Mouse (Mus musculus): ENCODE results near the gene Rerg. TPM values are rescaled to one million over a fixed set of nuclear protein-coding genes. Genes with fewer than 3 reads are reported as not detected.

Gene Rerg
- polyA plus RNA-seq, 1 experiment from 2014 or later = 5.1 TPM

DNA sequence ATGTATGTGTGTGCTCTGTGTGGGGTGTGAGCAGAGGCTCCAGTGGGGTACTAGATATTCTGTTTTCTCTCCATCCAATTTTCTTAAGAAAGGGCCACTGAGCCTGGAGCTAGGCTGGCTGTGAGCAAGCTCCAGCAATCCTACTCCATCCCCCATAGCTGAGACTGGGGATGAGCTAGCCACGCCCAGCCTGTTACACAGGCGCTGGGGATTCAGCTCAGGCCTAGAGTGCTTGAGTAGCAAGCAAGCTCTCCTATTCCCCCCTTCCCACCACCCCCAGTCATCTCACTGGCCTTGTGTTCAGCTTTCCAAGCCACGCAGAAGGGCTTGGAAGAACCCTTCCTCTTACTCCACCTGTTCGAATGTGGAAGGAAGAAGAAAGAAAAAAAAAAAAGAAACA lies 7.2 kb downstream of the Rerg start:
- Histone ChIP-seq H3K27ac (no peak overlapping the region), H3K9ac (replicated peaks) (no peak overlapping the region), H3K36me3 (no peaks in the 10 kb centered on the region), H3K4me2 (no peak overlapping the region), H3K9me3 (no peaks in the 10 kb centered on the region), H3K4me3 (replicated peaks) (no peak overlapping the region), H3K27me3 (peaks cover 7% of the 10 kb centered on the region; the same call in 1 of the 2 replicates), H3K4me1 (replicated peaks) (peaks cover 4% of the 10 kb centered on the region)
- ATAC-seq (ENCODE audit: insufficient number of reproducible peaks, insufficient read depth, low FRiP score, low TSS enrichment, low read depth) = no peak
- 77% methylated on average over 4 of the region's 4 CpGs for WGBS

DNA sequence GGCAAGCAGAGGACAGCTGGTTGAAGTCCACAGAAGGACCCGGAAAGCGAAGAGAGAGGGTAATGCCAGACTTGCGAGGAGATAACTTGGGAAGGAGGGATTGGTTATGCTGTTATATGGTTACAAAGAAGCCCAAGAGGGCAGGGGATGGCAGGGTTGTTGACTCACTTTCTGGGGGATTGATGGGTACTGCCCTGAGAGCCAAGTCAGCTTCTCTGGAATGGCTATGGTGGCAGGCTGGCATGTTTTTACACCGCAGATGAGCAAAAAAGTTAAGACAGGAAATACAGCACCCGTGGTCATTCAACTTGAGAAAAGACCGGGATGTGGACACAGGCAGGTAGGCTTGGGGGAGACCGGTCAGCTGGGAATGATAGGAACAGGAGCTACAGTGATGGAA lies 7.8 kb downstream of the Rerg start:
- Histone ChIP-seq H3K27ac (no peak overlapping the region), H3K4me2 (no peak overlapping the region), H3K27me3 (peaks cover 1% of the 10 kb centered on the region; the same call in 1 of the 2 replicates), H3K36me3 (no peaks in the 10 kb centered on the region), H3K4me3 (replicated peaks) (no peak overlapping the region), H3K4me1 (replicated peaks) (peaks cover 4% of the 10 kb centered on the region), H3K9me3 (no peaks in the 10 kb centered on the region), H3K9ac (replicated peaks) (no peak overlapping the region)
- WGBS = 92% methylated on average over 7 of the region's 7 CpGs
- ATAC-seq (ENCODE audit: insufficient number of reproducible peaks, insufficient read depth, low FRiP score, low TSS enrichment, low read depth) = no peak

DNA sequence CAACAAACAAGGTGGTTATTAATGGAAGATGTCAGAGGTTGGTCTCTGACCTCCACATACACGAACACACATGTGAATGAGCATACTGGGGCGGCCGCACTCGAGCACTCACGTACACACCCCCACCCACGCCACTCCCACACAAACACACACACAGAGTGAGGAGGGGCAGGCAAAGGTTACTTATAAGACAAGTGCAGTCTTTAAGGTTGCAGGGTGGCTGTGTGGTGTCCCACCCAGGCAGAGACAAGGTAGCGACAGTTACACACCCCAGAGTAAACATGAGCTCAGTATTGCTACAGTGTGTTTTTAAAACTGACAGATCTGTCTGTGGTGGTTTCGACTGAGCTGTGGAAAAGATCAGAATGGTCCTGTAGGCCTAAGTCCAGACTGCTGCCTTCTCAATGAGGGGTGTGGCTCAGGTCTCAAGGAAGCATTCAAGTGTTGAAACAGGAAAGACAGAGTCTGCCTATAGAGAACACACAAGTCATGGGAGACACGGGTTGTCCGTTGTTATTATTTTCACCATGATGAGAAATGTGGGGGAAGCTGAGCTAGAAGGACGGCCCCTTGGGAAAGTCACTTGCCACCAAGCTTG lies 8.7 kb downstream of the Rerg start:
- Histone ChIP-seq H3K27ac (no peak overlapping the region), H3K4me1 (replicated peaks) (no peaks in the 10 kb centered on the region; the same call in 1 of the 2 replicates), H3K27me3 (no peaks in the 10 kb centered on the region), H3K4me2 (no peak overlapping the region), H3K9me3 (no peaks in the 10 kb centered on the region), H3K4me3 (replicated peaks) (no peak overlapping the region), H3K9ac (replicated peaks) (no peak overlapping the region), H3K36me3 (no peaks in the 10 kb centered on the region)
- ATAC-seq (ENCODE audit: insufficient number of reproducible peaks, insufficient read depth, low FRiP score, low TSS enrichment, low read depth) = no peak
- WGBS = 88% methylated on average over 11 of the region's 11 CpGs

- Histone ChIP-seq H3K4me3 (replicated peaks) (no peak overlapping the region), H3K4me1 (replicated peaks) (peaks cover 6% of the 10 kb centered on the region), H3K27ac (no peak overlapping the region), H3K9me3 (no peaks in the 10 kb centered on the region), H3K9ac (replicated peaks) (no peak overlapping the region), H3K4me2 (no peak overlapping the region), H3K36me3 (no peaks in the 10 kb centered on the region), H3K27me3 (no peaks in the 10 kb centered on the region)
- WGBS = 90% methylated on average over 8 of the region's 8 CpGs
- no peak for ATAC-seq (ENCODE audit: insufficient number of reproducible peaks, insufficient read depth, low FRiP score, low TSS enrichment, low read depth)
Observed at GRCm38 (mm10) chr6:137159372-137159926, 10.8 kb downstream of the Rerg start.

DNA sequence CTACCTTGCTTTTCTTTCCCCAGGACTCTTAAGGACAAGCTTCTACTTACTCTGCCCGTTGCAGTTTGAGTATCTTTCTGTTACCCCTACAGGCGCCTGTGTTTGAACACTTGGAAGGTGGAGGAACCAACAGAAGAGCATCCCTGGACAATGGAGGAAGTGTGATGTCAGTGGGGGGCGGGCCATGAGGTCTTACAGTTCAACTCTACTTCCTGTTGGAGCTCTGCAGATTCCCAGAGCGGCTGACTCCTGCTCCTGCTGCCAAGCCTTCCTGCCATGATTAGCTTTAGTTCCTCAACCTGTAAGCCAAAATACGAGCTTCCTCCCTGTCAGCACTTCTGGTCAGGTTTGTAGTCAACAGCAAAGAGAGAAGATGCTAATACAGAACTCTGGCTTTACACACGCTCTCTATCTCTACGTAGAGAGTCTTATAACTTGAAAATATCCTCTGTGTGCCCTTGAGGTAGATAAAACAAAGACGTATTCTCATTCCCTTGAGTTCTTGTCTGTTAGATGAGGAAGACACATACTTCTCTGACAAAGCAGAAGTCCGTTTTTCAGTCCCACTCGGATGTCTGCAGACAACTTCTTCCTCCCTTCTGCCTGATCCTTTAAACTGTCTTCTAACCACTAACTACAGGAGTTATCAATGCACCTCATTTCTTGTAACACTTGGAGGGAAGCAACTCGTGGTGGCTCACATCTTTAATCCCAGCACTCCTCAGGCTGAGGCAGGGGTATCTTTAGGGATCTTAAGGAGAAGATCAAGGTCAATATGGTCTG lies 13.7 kb downstream of the Rerg start:
- no peaks in the 10 kb centered on the region for H3K36me3 ChIP-seq
- H3K4me1 ChIP-seq (replicated peaks) = peaks cover 6% of the 10 kb centered on the region
- H3K27me3 ChIP-seq = no peaks in the 10 kb centered on the region
- no peak overlapping the region for H3K4me2 ChIP-seq
- no peaks in the 10 kb centered on the region for H3K9me3 ChIP-seq
- WGBS = 75% methylated on average over 11 of the region's 11 CpGs
- H3K9ac ChIP-seq (replicated peaks) = no peak overlapping the region
- H3K4me3 ChIP-seq (replicated peaks) = no peak overlapping the region
- ATAC-seq (ENCODE audit: insufficient number of reproducible peaks, insufficient read depth, low FRiP score, low TSS enrichment, low read depth) = no peak
- no peak overlapping the region for H3K27ac ChIP-seq

DNA sequence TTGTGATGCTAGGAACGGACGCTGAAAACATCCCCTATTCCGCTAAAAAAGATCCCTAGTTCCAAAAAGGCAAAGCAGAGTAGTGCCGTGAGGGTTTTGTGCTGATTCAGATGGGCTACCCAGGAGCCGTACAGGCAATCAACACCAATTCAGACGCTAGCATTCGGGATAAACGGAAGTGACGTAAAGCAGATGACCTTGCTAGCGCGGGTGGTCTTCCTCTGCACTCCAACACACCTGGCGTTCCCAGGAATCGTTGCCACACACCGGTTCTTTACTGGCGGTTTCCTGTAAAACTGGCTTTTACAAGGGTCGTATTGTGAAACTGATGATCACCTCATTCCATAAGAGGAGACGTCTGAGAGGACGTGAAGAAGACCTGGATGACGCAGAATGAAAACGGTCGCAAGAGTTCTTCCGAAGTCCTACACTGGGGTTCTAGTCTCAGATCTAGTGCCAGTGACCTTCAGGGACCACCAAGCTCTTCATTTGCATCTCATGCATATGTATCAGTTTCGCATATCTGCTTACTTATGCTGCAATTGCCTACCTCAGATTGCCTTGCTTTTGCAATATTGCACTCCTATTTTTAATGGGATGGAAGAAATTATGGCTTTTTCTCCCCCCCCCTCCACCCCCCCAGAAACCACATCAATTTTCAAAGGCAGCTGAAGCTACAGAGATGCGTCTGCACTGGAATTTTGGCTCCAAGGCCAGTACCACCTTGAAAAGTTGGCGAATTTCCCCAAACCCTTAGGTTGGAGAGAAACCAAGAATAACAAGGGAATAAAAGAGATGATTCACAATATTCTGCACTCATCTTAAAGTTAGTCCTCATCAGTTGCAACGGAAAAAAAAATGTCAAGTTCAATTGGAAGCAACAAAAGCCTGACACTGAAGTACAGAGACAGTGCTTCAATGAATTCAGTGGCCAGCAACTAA lies 14.8 kb downstream of the Rerg start:
- Histone ChIP-seq H3K9ac (replicated peaks) (no peak overlapping the region), H3K36me3 (no peaks in the 10 kb centered on the region), H3K4me2 (peak overlapping the region; percentile 35), H3K4me3 (replicated peaks) (no peak overlapping the region), H3K9me3 (no peaks in the 10 kb centered on the region), H3K27ac (no peak overlapping the region), H3K4me1 (replicated peaks) (peaks cover 6% of the 10 kb centered on the region), H3K27me3 (no peaks in the 10 kb centered on the region)
- 54% methylated on average over 26 of the region's 26 CpGs for WGBS
- ATAC-seq (ENCODE audit: insufficient number of reproducible peaks, insufficient read depth, low FRiP score, low TSS enrichment, low read depth) = no peak

DNA sequence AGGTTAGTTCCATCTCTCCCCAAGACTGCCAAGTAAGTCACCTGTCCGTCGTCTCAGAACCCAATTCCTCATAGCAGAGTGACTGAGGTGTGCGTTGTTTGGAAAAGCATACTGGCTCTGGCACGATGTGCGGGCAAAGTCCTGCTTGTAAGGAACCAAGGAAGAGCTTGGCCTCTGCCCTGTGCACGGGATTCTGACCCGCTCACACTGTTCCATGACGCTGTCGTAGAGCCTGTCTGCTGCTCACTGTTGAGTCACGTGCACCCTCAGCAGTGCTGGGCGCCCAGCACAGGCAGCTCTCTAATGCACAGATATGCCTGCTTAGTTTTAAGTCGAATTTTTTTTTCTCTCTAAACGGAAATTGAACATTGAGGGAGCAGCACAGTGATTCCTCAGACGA lies 17.3 kb downstream of the Rerg start:
- no peak for ATAC-seq (ENCODE audit: insufficient number of reproducible peaks, insufficient read depth, low FRiP score, low TSS enrichment, low read depth)
- H3K9ac ChIP-seq (replicated peaks) = no peak overlapping the region
- no peak overlapping the region for H3K4me3 ChIP-seq (replicated peaks)
- no peaks in the 10 kb centered on the region for H3K36me3 ChIP-seq
- H3K9me3 ChIP-seq = no peaks in the 10 kb centered on the region
- H3K4me2 ChIP-seq = no peak overlapping the region
- 90% methylated on average over 14 of the region's 14 CpGs for WGBS
- no peaks in the 10 kb centered on the region for H3K27me3 ChIP-seq
- no peak overlapping the region for H3K27ac ChIP-seq
- peaks cover 6% of the 10 kb centered on the region for H3K4me1 ChIP-seq (replicated peaks)

GRCm38 (mm10) chr6:137151015-137151414 lies 19.3 kb downstream of the Rerg start:
- Histone ChIP-seq H3K36me3 (no peaks in the 10 kb centered on the region), H3K27ac (no peak overlapping the region), H3K4me3 (replicated peaks) (no peak overlapping the region), H3K4me1 (replicated peaks) (peaks cover 6% of the 10 kb centered on the region), H3K4me2 (no peak overlapping the region), H3K9me3 (peaks cover 4% of the 10 kb centered on the region; the same call in 1 of the 2 replicates), H3K27me3 (no peaks in the 10 kb centered on the region), H3K9ac (replicated peaks) (no peak overlapping the region)
- 79% methylated on average over 2 of the region's 2 CpGs for WGBS
- ATAC-seq (ENCODE audit: insufficient number of reproducible peaks, insufficient read depth, low FRiP score, low TSS enrichment, low read depth) = no peak

- 84% methylated on average over 4 of the region's 4 CpGs for WGBS
- H3K9me3 ChIP-seq = peaks cover 4% of the 10 kb centered on the region; the same call in 1 of the 2 replicates
Observed at GRCm38 (mm10) chr6:137149833-137150232, 20.5 kb downstream of the Rerg start.

GRCm38 (mm10) chr6:137146910-137147309 lies 23.4 kb downstream of the Rerg start:
- H3K4me2 ChIP-seq = no peak overlapping the region
- H3K36me3 ChIP-seq = no peaks in the 10 kb centered on the region
- ATAC-seq (ENCODE audit: insufficient number of reproducible peaks, insufficient read depth, low FRiP score, low TSS enrichment, low read depth) = no peak
- peaks cover 4% of the 10 kb centered on the region; the same call in 1 of the 2 replicates for H3K9me3 ChIP-seq
- peaks cover 10% of the 10 kb centered on the region; the same call in 1 of the 2 replicates for H3K4me1 ChIP-seq (replicated peaks)
- H3K9ac ChIP-seq (replicated peaks) = no peak overlapping the region
- 95% methylated on average over 2 of the region's 2 CpGs for WGBS
- no peak overlapping the region for H3K4me3 ChIP-seq (replicated peaks)
- H3K27ac ChIP-seq = no peak overlapping the region
- no peaks in the 10 kb centered on the region for H3K27me3 ChIP-seq

More at GRCm38 (mm10) chr6:137149833-137150232, 20.5 kb downstream of the Rerg start:
- Histone ChIP-seq H3K36me3 (no peaks in the 10 kb centered on the region), H3K27me3 (no peaks in the 10 kb centered on the region), H3K4me2 (no peak overlapping the region), H3K4me3 (replicated peaks) (no peak overlapping the region), H3K27ac (no peak overlapping the region), H3K9ac (replicated peaks) (no peak overlapping the region), H3K4me1 (replicated peaks) (peaks cover 6% of the 10 kb centered on the region)
- ATAC-seq (ENCODE audit: insufficient number of reproducible peaks, insufficient read depth, low FRiP score, low TSS enrichment, low read depth) = no peak
